Mouse (Mus musculus) cerebellum, adult 8-10 months (tissue): ENCODE results near the gene Lmbrd1.
"Not testable (repeated sequence)": the region's sequence is repeated elsewhere in the genome, so short reads cannot be mapped to it uniquely, and the experiment has no call there.

Source experiments
- DNase-seq: peaks from one replicate; pipeline ENCODE4 v3.0.0; 2022

Gene Lmbrd1

GRCm38 (mm10) chr1:24678205-24678917, at the start of gene Lmbrd1:
Lmbrd1 (plus strand) TSS chr1:24678630.
- peak; percentile 95 for DNase-seq

DNA sequence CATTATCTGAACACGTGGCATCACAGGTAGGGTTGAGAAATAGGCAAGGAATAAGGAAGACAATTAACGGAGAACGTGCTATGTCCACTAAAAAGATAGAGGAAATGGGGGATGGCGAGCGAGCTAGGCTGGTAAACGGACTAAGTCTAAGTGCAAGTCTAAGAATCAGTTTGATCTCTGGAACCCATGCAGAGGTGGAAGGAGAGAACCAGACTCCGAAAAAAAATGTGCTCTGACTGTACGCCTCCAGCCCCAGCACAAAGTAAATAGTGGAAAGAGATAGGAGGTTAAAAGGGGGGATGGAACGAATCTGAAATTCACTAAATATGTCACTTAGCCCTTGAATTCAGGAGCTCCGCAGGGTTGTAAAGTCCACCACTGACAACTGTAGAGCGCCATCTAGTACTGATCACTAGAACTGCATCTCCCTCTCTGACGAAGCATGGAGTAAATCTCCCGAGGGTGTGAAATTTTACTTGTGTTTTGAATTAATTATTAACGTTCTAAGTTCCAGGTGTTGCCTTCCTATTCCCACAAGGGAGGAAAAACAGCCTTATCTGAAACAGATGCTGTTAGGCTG, 44.8 kb upstream of the Lmbrd1 start:
- peak; percentile 42 for DNase-seq

DNA sequence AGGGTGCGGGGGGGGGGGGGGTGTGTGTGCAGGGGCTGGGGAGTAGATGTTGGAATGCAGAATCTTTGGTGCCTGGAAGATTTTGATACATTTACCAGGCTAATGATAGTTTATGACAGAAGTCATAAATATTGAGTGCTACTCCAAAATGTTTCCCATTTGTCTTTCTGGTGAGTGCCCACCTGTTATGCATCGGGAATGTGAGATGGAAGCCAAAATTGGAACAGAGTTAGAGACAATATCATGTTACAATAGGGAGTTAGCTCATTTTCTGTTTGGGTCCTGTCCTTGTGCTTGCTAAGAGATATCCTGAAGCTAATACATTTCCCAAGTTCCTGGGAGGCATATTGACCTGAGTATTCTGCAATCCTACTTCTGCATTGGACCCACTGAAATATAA, 28.3 kb upstream of the Lmbrd1 start:
- no peak for DNase-seq

DNA sequence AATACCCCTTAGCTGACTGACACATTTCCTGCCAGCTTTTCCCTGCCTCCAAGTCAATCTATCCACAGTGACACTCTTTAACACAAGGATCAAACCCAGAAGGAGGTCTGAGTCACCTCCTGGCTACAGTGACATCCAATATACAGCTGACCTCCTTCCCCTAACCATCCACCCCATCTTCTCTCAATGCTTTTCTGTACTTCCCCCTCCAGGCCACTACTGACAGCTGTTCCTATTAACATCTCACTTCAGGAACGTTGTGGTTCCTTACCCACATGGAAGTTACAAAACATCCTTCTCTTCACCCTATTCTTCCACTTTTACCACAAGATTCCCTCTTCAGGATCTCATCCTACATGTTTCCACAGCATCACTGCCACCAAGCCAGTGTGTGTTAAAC, 18.5 kb upstream of the Lmbrd1 start:
- no peak for DNase-seq

- not testable (repeated sequence) for DNase-seq
These were observed 17.8 kb upstream of the Lmbrd1 start for GRCm38 (mm10) chr1:24660662-24661061.

GRCm38 (mm10) chr1:24661551-24661950, 16.9 kb upstream of the Lmbrd1 start:
- DNase-seq, result peak; percentile 90

DNA sequence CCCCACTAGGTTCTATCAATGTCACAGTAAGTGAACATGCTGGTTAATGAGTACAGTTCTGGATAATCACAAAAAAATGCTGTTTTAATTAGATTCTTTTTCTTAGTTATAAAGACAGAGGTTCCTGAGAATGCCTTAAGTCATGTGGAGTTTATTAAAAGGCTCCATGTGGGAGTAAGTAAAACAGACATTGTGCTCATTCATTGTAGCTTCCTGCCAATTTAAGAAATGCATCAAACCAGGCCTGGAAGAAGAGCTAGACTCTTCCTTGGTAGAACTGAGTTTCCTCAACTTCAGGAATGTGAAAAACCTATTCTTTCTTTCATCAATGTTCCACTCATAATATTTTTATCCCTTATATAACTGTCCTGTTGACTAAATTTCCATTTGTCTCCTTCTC, 14.3 kb upstream of the Lmbrd1 start:
- no peak for DNase-seq

GRCm38 (mm10) chr1:24673231-24673630, 5.2 kb upstream of the Lmbrd1 start:
- DNase-seq, result no peak

DNA sequence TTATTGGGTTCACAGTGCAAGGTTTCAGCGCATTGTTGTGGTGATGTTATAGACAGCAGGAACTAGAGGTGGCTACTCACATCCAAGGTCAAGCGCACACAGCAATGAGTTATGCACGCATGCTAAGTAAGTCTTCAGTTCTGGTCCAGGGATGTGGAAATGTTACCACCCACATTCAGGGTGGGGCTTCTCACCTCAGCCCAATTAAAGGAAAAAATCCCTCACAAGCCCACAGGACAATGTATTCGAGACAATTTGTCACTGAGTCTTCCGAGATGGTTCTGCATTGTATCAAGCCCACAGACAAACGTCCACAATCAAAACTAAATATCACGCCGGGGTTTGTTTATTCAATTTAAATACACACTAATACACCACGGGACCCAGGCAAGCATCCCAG, 724 bp upstream of the Lmbrd1 start:
- no peak for DNase-seq

GRCm38 (mm10) chr1:24679071-24679470, 641 bp downstream of the Lmbrd1 start:
- peak; percentile 45 for DNase-seq

DNA sequence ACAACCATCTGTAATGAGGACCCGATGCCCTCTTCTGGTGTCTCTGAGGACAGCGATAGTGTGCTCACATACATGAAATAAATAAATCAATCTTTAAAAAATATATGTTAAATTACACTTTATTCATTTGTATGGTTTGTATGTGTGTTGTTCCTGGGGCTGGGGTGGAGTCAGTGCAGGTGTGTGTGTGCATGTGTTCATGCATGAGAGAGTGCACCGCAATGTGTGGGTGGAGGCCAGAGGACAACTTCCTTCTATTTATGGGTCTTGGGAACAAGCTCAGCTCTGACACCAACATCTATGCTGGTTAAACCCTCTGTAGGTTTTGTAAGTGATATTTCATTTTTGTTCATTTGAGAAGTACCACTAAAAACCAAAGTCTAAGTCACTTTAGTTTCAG, 2.6 kb downstream of the Lmbrd1 start:
- DNase-seq, result no peak

DNA sequence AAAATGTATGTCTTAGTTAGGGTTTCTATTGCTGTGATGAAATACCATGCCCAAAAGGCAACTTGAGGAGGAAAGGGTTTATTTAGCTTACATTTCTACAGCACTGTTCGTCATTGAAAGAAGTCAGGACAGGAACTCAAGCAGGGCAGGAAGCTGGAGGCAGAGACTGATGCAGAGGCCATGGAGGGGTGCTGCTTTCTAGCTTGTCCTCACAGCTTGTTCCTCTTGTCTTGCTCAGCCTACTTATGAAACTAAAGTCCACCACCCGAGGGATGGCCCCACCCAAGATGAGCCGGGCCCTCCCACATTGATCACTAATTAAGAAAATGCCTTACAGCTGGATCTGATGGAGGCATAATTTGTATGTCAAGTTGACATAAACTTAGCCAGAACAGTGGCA, 3.5 kb downstream of the Lmbrd1 start:
- DNase-seq, result no peak

GRCm38 (mm10) chr1:24683947-24684346, 5.5 kb downstream of the Lmbrd1 start:
- no peak for DNase-seq

DNA sequence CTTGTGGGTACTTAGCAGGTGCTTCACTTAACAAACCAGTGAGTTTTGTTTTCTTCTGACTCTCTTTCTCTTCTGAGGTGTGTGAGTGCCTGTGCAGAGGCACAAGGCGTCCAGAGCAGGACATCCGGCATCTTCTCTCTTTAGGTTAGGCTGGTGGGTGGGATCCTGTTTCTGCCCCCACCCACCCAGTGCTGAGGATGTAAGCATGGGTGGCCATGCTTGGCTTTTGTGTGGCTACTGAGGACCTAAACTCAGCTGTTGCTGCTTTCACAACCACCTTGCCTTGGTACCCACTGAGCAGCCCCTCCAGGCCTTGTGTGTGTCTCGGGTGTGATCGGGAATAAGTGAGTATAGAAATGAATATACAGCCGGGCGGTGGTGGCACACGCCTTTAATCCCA, 7.2 kb downstream of the Lmbrd1 start:
- no peak for DNase-seq

GRCm38 (mm10) chr1:24686235-24687021, 8.0 kb downstream of the Lmbrd1 start:
- no peak for DNase-seq

GRCm38 (mm10) chr1:24697677-24698076, 19.2 kb downstream of the Lmbrd1 start:
- no peak for DNase-seq

GRCm38 (mm10) chr1:24698146-24698880, 19.9 kb downstream of the Lmbrd1 start:
- DNase-seq, result no peak

DNA sequence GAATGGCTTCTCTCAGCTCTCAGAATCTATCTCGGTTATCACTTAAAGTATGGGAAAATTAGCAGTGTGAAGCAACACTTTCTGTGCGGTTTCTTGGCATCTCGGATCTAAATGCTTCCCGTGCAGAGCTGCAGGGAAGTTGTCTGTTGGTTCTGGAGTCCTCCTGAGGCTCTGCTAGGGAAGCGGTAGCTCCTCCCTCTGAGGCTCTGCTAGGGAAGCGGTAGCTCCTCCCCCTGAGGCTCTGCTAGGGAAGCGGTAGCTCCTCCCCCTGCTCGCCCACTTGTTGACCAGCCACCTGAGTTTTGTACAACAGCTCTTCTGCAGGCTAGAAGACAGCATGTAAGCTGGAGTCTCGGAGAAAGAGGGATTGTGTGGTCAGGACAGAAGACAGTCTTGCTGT, 20.9 kb downstream of the Lmbrd1 start:
- no peak for DNase-seq

- no peak for DNase-seq
These were observed 21.8 kb downstream of the Lmbrd1 start for GRCm38 (mm10) chr1:24700241-24700640.

DNA sequence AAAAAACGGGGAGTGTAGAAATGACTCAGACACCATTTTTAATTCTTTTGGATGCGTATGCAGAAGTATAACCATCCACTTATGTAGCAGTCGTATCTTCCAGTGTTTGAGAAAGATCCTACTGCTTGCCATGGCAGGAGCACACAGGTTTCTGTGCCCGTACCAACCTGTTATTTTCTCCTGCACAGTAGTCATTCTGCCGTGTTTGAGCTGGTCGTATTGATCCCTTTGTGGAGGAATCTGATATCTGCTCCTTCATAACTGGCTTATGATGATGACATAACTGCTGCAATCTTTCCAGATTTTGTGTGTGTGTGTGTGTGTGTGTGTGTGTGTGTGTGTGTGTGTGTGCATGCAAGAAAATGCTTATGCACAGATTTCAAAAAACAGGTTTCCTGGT, 25.4 kb downstream of the Lmbrd1 start:
- no peak for DNase-seq

GRCm38 (mm10) chr1:24716301-24716700, 37.9 kb downstream of the Lmbrd1 start:
- no peak for DNase-seq

DNA sequence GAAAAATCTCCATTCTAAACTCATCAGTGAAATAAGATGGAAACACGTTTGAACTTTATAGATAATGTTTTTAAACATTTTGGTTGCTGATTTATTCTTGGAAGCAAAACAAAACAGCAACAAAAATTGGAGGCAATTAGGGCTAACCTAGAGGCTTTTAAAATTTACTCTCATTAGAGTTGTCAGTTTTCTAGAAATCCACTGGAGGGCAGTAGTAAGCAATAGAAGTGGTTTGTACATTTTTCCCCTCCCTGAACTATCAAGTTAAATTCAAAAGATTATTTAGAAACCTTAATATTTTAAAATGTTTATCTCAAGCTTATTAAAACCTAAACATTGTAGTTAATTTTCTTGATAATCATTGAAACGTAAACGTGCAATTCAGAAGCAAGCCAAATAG, 41.2 kb downstream of the Lmbrd1 start:
- no peak for DNase-seq

DNA sequence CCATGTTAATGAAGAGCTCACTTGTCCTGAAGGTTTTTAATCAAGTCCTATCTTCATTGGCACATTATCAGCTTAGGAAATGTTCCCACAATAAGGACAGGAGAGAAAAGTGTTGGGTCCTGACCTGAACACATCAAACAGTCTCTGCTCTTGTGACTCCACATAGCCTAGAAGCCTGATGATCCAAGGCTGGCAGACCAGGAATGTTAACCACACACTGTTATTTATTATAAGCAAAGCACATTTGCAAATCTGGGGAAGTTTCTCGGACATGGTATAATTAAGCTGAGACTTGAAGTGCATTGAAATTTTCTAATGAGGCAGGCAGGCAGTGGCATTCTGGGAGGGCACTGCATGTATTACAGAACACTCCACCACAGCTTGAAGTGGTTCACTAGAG, 41.8 kb downstream of the Lmbrd1 start:
- no peak for DNase-seq
